Mouse (Mus musculus) NIH3T3 (cell line): ENCODE results near the gene Calm3.

Experiments
- DNase-seq: peaks from one replicate; pipeline ENCODE4 v3.0.0-alpha.2; 2012; ENCODE audit warnings: low read depth

Gene Calm3

DNA sequence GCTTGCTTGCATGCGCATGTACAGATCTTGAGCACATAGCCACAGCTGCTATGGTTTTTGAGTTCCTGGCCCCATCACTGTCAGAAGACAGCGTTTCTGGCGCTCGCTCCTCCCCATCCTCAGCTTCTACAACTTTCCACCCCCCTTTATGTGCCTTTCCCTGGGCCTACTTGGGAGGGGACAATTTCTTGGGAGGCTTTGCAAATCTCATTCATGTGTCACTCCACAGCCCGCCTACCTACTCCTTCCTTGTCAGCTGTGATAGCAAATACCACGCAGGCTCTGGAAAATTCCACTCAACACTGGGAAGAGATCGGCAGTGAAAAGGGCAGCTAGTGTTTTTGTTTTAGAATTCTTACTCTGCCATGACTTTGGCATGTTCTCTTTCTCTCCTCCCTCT is 16.4 kb upstream of the Calm3 start:
- DNase-seq, result peak; percentile 61

DNA sequence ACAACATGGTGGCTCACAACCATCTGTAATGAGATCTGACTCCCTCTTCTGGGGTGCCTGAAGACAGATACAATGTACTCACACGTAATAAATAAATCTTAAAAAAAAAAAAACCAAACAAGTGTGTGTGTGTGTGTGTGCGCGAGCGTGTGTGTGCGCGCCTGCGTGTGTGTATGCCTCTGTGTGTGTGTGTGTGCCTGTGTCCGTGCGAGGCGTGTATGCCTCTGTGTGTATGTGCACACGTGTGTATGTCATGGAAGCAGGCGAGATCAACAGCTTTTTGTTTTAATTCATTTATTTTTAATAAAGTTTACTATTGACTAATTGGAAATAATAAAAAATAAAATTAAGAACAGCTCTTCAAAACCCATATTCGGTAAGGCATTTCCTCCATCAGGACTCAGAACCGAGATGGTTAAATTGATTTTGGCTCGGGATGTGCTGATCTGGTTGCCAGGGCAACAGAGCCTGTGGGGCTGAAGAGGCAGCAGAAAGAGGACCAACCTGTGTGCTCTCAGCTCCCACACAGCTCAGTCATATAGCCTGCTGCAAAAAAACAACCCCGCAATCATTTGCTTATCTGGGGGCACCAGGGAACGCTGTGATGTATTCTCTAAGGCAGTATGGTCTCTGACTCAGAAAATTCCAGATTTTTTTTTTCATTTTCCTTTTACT is 14.3 kb upstream of the Calm3 start:
- peak; percentile 36 for DNase-seq

DNA sequence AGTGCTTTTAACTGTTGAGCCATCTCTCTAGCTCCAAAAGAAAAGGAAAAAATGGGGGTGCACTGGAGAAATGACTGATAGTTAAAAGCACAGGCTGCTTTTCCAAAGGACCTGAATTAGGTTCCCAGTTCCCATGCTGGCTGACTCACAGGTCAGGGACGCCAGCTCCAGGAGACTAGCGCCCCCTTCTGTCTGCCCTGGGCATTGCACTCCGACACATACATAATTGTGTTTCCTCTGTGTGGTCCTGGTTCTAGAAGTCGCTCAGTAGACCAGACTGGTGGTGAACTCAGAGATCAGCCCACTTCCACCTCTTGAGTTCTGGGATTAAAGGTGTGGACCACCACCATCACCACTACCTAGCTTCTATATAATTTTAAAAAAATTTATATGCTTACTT is 13.4 kb upstream of the Calm3 start:
- DNase-seq, result peak; percentile 51

DNA sequence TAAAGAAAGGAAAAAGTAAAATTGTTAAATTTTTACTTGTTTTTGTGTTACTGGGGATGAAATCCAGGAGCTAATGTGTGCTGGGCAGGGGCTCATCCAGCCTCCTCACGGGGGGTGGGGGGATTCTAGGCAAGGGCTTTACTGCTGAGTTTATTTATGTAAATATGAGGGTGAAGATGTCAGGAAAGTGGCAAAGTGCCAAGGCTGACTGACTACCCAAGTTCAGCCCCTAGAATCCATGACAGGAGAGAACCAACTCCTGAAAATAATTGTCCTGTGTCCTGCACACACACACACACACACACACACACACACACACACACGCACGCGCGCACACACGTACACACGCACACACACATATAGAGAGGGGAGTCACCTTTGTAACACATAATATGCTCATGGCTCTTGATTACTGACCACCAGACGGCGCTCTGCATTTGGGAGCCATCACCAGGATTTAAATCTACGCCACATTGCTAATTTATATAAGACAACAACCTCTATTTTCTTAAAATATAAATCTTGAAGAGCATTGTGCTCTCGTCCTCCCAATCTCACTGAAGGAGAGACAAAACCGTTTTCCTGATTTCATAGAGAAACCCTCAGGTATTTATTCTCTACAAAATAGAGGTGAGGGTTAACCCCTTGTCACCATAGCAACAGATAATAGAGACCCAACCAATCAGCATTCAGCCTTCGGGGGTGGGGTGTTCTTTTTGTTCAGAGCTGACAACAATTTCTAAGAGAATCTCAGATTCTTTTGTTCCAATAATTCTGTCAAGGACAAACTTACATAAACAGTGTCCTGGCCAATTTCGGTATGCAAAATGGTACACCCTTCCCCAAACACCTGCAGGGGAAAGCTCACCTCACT is 9.0 kb upstream of the Calm3 start:
- DNase-seq, result peak; percentile 82

DNA sequence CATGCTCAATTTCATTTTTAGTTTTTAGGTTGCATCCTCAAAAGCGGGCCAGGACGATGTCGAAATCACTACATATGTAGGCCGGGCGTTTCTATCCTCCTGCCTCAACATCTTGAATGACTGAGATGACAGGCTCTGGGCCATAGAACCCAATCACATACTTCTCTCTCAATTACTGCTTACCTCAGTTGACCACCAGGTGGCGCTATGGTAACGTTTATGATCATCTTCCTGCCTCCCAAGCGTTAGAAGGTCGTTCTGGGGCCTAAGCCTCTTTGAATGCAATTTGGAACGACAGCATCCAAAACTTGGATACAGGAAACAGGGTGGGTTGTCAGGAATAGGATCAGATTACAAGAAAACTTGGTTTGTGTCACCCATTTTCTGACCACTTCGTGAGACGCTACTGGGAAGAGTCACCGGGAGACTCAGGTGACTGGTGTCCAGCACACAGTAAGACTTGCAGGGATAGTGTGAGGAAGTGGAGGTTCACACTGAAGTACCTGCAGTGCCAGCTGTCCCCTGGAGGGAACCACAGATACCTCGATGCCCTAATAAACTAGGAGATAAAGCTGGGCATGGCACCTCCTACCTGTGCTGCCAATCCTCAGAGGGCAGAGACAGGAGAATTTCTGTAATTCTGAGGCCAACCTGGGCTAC is 8.2 kb upstream of the Calm3 start:
- DNase-seq, result peak; percentile 95

DNA sequence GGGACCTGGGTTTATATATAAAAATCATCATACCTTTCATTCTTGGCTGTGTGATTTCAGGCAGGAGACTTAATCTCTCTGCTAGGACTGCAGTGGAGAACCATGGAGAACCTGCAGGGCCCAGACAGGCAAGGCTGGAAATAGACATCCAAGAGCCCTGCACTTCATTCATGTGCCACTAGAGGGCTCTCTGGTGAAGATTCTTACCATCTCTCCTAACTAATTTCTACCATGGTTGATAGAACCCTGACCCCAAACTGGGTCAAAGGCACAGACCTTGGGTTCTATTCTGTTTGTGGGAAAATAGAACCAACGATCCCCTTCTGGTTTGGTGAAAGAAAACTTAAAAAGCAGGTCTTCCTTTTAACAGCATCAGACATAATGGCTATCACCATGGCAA is 6.9 kb upstream of the Calm3 start:
- DNase-seq, result peak; percentile 80

DNA sequence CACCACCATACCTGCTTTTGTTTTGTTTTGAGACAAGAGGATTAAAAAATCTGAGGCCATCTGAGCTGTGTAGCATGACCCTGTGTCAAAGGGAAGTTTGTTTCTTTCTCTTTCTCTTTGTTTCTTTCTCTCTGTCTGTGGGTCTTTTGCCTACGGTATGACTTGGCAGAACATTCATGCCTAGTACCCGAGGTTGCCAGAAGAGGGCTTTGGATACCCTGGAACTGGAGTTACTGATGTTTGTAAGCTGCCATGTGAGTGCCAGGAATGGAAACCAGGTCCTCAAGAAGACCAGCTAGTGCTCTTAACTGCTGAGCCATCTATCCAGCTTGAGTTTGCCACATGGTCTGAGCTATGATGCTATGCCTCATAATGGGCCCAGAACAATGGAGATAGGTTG is 4.4 kb upstream of the Calm3 start:
- DNase-seq, result no peak

DNA sequence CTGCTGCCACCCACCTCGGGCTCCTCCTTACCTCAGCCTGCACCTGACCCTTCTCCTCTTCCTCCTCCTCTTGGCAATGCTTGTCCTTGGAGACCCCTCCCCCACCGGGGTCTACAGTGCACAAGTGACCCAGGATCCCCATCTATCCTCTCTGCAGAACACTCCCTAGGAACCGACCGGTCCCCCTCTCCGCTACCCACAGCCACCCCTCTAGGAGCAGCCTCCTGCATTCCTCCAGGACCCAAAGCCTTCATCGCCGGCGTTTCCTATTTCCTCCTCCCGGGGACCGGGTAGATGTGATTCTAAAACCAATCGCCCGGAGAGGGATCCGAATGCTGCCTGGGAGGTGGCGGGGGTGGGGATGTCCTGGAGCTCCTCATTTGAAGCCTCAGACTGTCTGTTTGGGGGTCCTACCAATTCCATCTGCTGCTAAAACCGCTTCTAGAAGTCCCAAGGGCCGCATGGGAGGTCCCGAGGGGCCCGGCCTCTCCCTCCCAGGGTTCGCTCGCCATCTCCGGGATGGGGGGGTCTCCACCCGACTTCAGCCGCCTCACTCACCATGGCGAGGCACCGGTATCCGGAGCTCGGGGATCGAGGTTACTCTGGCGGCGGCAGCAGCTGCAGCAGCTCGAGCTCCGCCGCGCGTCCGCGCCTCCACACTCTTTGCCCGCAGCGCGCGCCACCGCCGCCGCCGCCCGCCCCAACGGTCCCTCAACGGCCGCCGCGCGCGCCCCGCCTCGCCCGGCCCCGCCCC is 454 bp downstream of the Calm3 start:
- no peak for DNase-seq

DNA sequence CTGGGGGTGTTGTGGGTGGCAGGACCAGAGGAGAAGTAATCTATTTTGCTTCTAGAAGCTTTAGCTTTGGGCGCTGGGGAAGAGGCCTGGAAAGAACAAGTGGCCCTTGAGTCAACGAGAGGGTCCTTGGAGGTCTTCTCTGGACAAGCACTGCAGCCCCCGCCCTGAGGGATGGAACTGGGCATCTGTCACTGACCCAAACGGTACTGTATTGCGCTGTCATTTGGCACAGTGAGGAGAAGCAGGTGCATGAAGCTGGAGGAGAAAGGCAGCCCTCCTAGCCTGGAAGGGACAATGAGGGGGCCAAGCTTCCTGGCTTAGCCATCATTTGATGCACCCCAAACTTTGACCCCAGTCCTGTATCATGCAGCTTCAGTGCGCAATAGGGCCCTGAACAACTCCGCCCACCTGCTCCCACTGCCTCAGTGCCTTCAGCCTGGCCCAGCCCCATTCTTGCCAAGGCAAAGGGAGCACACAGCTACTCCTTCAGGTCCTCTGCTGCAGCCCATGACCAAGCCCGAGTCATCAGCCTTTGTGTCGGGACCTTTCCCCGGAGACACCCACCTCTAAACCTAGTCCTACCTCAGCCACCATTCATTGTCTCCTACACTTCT is 1.4 kb downstream of the Calm3 start:
- peak; percentile 44 for DNase-seq

DNA sequence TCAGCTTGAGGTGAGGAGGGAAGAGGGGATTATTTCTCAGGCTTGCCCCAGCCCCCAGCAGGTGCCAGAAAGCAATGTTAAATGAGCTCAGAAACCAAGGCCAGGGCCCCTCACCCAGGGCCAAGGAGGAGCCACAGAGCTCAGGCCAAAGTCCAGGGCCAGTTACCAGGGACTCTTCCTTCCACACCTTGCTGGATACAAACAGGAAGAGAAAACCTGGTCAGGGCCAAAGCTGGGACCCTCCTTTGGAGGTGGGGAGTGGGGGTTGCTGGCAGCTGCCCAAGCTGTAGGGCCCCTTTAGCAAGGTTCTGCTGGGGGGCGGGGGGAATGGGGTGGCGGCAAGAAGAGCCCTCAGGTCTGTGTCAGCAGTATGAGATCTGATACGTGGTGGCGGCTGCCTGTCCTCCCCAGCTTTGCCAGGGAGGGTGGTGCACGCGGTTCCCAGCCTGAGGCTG is 2.0 kb downstream of the Calm3 start:
- DNase-seq, result no peak

DNA sequence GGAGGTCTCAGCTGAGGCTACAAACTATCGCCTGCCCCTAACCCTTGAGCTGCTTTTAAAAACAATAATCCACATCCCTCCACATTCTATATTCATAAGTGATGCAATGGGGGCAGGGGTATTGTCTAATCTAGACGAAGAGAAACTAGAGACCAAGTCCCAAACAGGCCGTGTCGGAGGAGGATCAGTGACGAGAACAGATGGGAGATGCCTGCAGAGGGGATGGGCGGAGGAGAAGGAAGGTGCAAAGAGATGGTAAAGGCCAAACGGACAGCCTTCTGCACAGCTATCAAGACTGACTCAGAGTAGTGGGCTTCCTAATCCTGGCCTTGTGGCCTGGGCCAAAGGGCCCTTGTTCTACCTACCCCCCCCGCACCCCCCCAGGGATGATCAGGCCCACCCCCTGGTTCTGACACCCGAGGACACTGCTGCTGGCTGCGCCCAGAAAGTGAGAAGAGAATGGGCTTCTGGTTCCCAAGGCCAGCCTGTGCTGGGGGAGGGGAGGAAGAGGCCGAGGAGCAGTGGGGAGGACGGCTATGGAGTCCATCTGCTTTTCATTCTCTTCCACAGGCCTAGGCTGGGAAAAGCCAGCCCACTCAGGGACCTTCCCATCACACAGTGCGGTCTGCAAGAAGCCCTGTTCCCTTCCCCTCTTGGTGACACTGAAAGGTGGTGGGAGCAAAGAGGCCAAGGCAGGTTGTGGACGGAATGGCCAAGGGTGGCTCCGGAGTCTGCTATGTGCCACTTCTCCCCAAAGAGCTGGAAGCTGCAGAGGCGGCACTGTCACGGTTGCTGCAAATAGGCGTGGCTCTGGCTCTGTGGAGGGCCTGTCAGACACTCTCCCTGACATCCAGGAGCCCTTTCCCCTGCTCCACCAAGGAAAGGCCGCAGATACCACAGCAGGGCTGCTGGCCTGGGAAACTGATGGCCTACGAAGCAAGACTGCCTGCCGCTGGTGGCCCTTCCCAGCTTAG is 2.8 kb downstream of the Calm3 start:
- peak; percentile 51 for DNase-seq

DNA sequence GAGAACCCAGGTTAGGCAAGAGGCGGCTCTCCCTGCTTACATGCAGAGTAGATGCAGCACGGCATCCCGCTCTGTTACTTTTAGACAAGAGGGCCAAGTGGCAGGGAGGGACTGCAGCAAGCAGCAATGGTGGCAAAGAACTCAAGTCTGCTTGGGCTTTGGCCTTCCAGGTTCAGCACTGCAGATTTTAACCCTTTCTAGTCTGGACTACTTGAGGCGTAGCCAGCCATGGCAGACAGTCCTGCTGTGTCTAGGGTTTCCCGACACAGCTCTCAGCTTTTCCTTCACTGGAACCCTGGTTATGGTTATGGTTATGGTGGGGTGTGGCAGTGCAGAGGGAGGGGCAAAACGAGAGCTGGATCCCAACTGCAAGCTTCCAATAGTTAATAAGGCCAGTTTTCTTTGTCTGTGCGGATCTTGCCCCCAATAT is 3.7 kb downstream of the Calm3 start:
- DNase-seq, result no peak

DNA sequence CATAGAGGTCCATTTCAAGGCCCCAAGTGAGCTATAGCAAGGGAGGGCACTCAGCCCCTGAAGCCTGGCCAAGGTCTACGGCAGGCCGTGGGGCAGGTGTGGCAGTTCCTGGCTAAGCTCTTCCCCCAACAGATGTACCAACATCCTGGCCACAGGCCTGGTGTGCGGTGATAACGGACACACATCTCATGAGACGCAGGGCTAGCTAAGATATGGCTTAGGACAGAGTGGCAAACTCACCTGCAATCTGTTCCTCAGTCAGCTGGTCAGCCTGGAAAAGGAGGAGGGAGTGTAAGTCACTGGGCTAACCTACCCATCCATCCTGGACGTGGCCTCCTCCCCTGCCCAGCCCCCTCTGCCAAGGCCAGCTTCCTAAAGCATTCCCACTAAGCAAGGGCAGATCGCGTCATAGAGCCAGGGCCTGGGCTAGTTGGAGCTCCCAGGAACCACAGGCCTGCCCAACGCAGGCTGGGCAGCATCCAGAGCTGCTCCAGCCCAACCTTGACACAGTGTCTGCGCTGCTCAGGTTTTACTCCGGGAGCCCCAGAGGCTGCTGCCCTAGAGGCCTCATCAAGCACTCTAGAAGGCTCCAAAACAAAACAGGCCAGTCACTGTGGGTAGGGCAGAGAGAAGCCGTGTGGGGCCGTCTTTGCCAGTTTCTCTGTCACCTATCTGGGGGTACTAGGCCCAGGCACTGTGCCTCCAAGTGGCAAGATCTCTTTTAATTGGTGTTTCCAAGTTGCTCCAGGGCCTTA is 4.3 kb downstream of the Calm3 start:
- DNase-seq, result peak; percentile 53

DNA sequence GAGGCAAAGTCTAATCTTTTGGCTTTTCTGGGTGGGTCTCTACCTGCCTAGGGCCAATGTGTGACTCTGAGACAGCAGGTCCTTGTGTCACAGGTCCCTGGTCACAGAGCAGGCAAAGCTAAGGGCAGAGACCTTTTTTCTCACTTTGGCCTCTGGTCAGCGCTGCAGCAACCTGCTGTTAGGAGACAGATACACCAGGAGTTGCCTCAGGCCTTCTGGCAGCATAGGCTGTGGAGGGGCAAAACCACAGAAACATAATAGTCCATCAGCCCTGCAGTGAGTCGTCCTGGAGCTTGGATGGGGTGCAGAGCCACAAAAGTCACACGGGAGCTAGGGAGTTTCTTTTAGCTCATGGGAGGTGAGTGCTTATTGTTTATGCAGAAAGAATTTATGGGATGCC is 5.2 kb downstream of the Calm3 start:
- peak; percentile 62 for DNase-seq

DNA sequence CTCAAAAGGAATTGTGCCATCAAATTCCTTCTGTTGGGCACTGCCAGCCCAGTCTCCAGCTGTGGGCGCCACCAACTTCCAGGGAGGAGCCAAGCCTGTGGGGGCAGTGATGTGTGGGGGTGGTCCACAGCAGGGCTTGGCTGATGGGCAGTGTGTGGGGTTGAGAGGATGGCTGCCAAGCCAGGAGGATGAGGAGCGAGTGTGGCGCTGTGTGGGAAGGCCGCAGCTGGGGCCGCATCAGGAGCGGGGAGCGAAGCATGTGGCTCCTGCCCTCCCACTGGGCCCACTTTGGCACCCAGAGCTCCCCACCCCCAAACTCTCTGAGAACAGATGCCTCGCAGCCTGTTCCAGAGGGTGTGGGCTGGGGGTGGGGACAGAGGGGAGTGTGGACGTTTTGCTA is 5.9 kb downstream of the Calm3 start:
- no peak for DNase-seq

DNA sequence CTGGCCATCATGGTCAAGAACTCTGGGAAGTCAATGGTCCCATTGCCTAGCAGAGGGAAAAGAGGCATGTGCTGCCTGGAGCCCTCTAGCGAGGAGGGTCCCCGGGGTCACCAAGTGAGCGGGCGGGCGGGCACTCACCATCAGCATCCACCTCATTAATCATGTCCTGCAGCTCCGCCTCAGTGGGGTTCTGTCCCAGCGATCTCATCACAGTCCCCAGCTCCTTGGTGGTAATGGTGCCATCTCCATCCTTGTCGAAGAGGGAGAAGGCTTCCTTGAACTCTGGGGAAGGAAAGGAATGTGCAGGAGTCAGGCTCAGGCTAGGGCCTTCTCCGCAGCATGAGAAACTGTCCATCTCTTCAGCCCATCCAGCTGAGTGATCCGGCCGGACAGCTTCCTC is 6.5 kb downstream of the Calm3 start:
- no peak for DNase-seq

DNA sequence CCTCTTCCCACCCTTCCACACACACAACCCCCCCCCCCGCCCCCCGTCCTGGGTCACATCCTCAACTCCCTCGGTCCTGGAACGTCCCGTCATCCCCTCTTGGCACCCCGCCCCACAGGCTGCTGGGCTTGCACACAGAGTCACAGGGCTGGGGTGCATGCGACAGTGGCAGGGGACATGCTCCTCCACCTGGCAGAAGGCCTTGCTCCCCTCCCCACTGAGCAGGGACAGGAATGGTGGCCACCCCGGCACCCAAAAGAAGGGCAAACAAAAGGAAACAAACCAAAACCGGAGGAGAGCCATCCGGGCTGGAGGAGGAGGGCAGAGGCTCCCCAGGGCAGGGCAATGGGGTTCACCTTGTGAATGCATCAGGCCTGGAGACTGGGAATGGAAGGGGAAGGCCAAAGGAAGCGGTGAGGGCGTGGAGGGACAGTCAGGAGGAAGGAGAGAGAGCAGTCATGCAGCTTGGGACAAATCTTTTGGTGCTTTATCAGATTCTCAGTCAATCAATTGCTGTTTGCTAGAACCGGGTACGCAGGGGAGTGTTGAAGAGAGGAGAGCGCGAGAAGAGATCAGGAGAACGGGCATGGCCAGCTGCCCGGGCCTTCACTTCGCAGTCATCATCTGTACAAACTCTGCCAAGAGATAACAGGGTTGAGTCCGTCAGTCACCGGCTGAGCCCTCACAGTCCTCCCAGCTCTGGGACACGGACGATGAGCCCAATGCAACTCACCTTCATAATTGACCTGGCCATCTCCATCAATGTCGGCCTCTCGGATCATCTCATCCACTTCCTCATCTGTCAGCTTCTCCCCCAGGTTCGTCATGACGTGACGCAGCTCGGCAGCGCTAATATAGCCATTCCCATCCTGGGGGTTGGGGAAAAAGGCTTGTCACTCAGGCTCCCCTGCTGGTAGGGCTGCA is 7.3 kb downstream of the Calm3 start:
- no peak for DNase-seq

DNA sequence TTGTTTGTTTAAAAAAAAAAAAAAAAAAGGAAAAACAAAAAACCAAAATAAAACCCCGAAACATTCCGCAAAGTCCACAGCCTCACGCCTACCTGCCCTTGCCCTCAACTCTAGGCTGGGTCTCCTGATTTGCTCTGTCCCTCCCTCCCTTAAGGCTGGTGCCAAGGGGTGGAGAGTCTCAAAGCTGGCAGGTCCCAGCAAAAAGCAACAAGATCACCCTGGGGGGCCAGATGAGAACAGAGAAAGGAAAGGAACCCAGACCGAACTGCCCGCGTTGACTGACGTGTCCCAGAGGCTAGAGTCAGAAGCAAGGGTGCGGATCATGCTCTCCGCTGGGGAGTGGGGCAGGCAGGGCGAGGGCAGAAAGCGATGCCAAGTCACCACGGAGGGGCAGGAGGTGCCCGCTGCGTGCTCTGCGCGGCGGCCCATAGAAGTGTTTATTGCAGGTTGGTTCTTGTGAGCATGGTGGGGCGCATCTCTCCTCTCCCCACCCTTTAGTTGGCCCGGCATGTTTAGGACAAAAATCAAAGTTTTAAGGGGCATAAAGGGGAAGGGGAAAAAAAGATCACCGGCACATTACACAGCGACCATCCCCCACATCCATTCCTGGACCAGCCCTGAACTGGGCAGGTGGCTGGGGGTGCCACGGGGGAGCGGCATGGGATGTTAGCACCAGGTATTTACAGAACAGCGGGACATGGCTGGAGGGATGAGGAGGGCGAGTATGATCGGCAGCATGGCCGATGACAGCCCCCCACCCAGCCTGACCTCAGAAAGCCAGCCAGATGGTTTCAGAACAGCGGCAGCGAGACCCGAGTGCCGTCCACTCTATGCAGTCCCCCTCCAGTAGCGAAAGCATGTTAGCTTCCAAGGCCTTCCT is 8.2 kb downstream of the Calm3 start:
- no peak for DNase-seq
